Mouse (Mus musculus): ENCODE data around the gene Nup35. TPM values are rescaled to one million over a fixed set of nuclear protein-coding genes. Genes with fewer than 3 reads are reported as not detected.

Gene Nup35
- 40.3 TPM for polyA plus RNA-seq (2017; shearing (Covaris generic))

DNA sequence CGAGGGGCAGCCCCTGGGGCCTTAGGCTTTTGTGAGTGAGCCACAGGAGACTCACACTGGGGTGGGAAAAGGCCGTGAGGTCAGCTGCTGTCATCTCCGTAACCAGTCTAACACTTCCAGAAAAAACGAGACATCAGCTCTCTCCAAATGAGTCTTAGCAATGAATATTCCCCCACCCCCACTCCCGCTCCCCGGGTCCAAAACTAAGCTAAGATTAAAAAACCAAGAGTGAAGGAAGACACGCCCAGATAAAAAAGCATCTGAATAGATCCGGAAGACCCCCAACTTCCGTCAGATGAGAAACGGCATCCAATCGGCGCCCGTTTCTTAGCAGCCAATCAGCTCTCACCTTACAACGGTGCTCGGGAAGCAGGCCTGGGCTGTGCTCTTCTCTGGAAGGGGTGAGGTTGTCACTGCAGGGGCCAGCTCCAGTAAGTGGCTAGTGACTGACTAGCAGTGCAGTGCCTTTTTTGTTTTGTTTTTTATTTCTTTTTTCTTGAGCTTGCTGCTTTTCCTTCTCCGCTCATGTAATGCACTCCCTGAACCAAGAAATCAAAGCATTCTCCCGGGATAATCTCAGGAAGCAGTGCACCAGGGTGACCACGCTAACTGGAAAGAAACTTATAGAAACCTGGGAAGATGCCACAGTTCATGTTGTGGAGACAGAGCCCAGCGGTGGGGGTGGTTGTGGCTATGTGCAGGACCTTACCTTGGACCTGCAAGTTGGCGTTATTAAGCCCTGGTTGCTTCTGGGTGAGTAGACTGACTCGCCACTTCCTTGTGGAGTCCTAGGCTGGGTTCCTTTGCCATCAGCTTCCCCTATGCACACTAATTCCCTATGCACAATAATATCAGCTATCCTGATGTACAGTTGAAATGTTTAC, at the start of gene Nup35, which contains the start of gene Dusp19:
Gene Nup35, plus strand, starts transcription at position 383 of the 884 bp plus-strand sequence.
Gene Dusp19, plus strand, starts transcription at position 192 of the 884 bp plus-strand sequence.

DNA sequence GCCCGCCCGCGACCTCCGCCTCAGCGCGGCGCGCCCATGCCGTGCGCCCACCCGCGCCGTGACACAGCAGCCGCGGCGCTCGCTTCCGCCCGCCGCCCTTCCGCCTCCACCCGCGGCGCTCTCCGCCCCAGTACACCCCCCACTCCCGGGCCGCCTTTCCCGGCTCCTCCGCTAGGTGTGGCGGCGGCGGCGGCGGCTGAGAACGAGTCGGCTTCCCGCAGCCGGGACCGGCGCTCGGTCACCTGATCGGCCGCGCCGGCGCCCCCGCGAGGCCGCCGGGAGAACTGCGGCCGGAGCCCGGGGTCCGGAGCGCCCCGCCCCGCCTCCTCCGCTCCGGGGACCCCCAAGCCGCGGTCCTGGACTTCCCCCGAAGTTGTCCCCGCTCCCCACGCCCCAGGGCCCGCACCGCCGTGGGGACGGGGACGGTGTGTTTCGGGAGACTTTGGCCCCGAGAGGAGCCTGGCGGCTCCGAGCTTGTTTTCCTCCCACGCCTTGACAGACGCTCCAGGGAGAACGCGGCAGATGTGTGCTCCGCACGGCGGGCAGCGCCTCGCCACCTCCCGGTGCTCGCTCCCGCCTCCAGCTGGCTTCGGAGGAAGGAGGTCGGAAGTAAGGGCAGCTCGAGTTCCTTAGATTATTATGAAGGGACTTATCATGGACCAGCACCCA, 35.9 kb upstream of the Nup35 start, which contains the start of gene Nckap1:
Gene Nckap1, minus strand, starts transcription at position 338 of the 669 bp plus-strand sequence.

Other genes with a start within 250 kb of the Nup35 start
- gene Frzb, start 169.6 kb upstream of the Nup35 start, polyA plus RNA-seq (2017; shearing (Covaris generic)): not detected
- 2.1 TPM for gene Nckap1, start 35.9 kb upstream of the Nup35 start, polyA plus RNA-seq (2017; shearing (Covaris generic))
- 20.9 TPM for gene Dusp19, start 191 bp upstream of the Nup35 start, polyA plus RNA-seq (2017; shearing (Covaris generic))

Data from inflammation-experienced regulatory T-cells, adult 16 weeks (primary cell).